Mouse (Mus musculus): ENCODE data around the gene Galnt7. TPM values are rescaled to one million over a fixed set of nuclear protein-coding genes. Genes with fewer than 3 reads are reported as not detected.
A peak's percentile ranks its signal among the peaks of the same experiment; 100 is the strongest.

Galnt7 gene
- polyA plus RNA-seq, 1 experiment from 2014 or later: 3.2 TPM

- Histone ChIP-seq H3K27ac (ENCODE audit: low read depth) (no peak overlapping the region), H3K9ac (replicated peaks) (no peak overlapping the region), H3K4me1 (ENCODE audit: insufficient read depth) (peaks cover 2% of the 10 kb centered on the region; the same call in 1 of the 2 replicates), H3K9me3 (ENCODE audit: low read length) (no peaks in the 10 kb centered on the region), H3K27me3 (ENCODE audit: insufficient read depth, low read length) (no peaks in the 10 kb centered on the region), H3K4me2 (ENCODE audit: low read depth, low read length) (no peak overlapping the region), H3K4me3 (ENCODE audit: low read depth, low read length) (no peak overlapping the region), H3K36me3 (replicated peaks; ENCODE audit: insufficient read depth, low read length) (no peaks in the 10 kb centered on the region)
- TF ChIP-seq EP300 (IDR thresholded peaks at IDR 0.05; ENCODE audit: low read depth) (no peak), CTCF (IDR thresholded peaks at IDR 0.05; ENCODE audit: low read depth) (no peak)
- ATAC-seq: no peak
- DNase-seq: no peak
- WGBS (ENCODE audit: insufficient replicate concordance): 65% methylated on average over 8 of the region's 8 CpGs
Measured at GRCm38 (mm10) chr8:57584416-57585127, 68.3 kb downstream of the Galnt7 start.

- H3K9ac ChIP-seq (replicated peaks): no peak overlapping the region
- peaks cover 16% of the 10 kb centered on the region for H3K4me1 ChIP-seq (ENCODE audit: insufficient read depth)
- no peak overlapping the region for H3K4me3 ChIP-seq (ENCODE audit: low read depth, low read length)
- TF ChIP-seq CTCF (IDR thresholded peaks at IDR 0.05; ENCODE audit: low read depth) (no peak), EP300 (IDR thresholded peaks at IDR 0.05; ENCODE audit: low read depth) (no peak)
- WGBS (ENCODE audit: insufficient replicate concordance): 44% methylated on average over 6 of the region's 6 CpGs
- no peak overlapping the region for H3K27ac ChIP-seq (ENCODE audit: low read depth)
- no peaks in the 10 kb centered on the region for H3K27me3 ChIP-seq (ENCODE audit: insufficient read depth, low read length)
- no peaks in the 10 kb centered on the region for H3K36me3 ChIP-seq (replicated peaks; ENCODE audit: insufficient read depth, low read length)
- H3K4me2 ChIP-seq (ENCODE audit: low read depth, low read length): 0 out of 2 replicates have a peak overlapping the region, but pooled peaks have one; percentile 7
- DNase-seq (peak; percentile 58), ATAC-seq (peak; percentile 62)
- H3K9me3 ChIP-seq (ENCODE audit: low read length): no peaks in the 10 kb centered on the region
Measured at GRCm38 (mm10) chr8:57579845-57580244, 73.0 kb downstream of the Galnt7 start.

GRCm38 (mm10) chr8:57577301-57577700, 75.5 kb downstream of the Galnt7 start:
- no peak overlapping the region for H3K9ac ChIP-seq (replicated peaks)
- peaks cover 16% of the 10 kb centered on the region for H3K4me1 ChIP-seq (ENCODE audit: insufficient read depth)
- 52% methylated on average over 5 of the region's 5 CpGs for WGBS (ENCODE audit: insufficient replicate concordance)
- no peak for DNase-seq
- no peak overlapping the region for H3K4me3 ChIP-seq (ENCODE audit: low read depth, low read length)
- H3K36me3 ChIP-seq (replicated peaks; ENCODE audit: insufficient read depth, low read length): no peaks in the 10 kb centered on the region
- no peak overlapping the region for H3K27ac ChIP-seq (ENCODE audit: low read depth)
- H3K27me3 ChIP-seq (ENCODE audit: insufficient read depth, low read length): no peaks in the 10 kb centered on the region
- no peak for ATAC-seq
- no peaks in the 10 kb centered on the region for H3K9me3 ChIP-seq (ENCODE audit: low read length)
- H3K4me2 ChIP-seq (ENCODE audit: low read depth, low read length): no peak overlapping the region
- TF ChIP-seq EP300 (IDR thresholded peaks at IDR 0.05; ENCODE audit: low read depth): no peak
- no peak for TF ChIP-seq CTCF (IDR thresholded peaks at IDR 0.05; ENCODE audit: low read depth)

GRCm38 (mm10) chr8:57576238-57576637, 76.6 kb downstream of the Galnt7 start:
- peak; percentile 92 for ATAC-seq
- WGBS (ENCODE audit: insufficient replicate concordance): 6% methylated on average over 7 of the region's 7 CpGs
- H3K27ac ChIP-seq (ENCODE audit: low read depth): peak overlapping the region; percentile 75

GRCm38 (mm10) chr8:57575336-57575735, 77.5 kb downstream of the Galnt7 start:
- WGBS (ENCODE audit: insufficient replicate concordance): 86% methylated on average over 9 of the region's 9 CpGs
- Histone ChIP-seq H3K4me3 (ENCODE audit: low read depth, low read length) (no peak overlapping the region), H3K4me2 (ENCODE audit: low read depth, low read length) (no peak overlapping the region; the same call in 1 of the 2 replicates), H3K9me3 (ENCODE audit: low read length) (no peaks in the 10 kb centered on the region), H3K27me3 (ENCODE audit: insufficient read depth, low read length) (no peaks in the 10 kb centered on the region), H3K4me1 (ENCODE audit: insufficient read depth) (peaks cover 16% of the 10 kb centered on the region), H3K27ac (ENCODE audit: low read depth) (peak overlapping the region; percentile 75; the same call in 1 of the 2 replicates), H3K9ac (replicated peaks) (no peak overlapping the region), H3K36me3 (replicated peaks; ENCODE audit: insufficient read depth, low read length) (no peaks in the 10 kb centered on the region)
- DNase-seq (no peak), ATAC-seq (no peak)
- TF ChIP-seq EP300 (IDR thresholded peaks at IDR 0.05; ENCODE audit: low read depth) (no peak), CTCF (IDR thresholded peaks at IDR 0.05; ENCODE audit: low read depth) (no peak)

More at GRCm38 (mm10) chr8:57576238-57576637, 76.6 kb downstream of the Galnt7 start:
- Histone ChIP-seq H3K4me1 (ENCODE audit: insufficient read depth) (peaks cover 16% of the 10 kb centered on the region), H3K9me3 (ENCODE audit: low read length) (no peaks in the 10 kb centered on the region), H3K4me3 (ENCODE audit: low read depth, low read length) (no peak overlapping the region), H3K36me3 (replicated peaks; ENCODE audit: insufficient read depth, low read length) (no peaks in the 10 kb centered on the region), H3K4me2 (ENCODE audit: low read depth, low read length) (peak overlapping the region; percentile 55), H3K9ac (replicated peaks) (no peak overlapping the region), H3K27me3 (ENCODE audit: insufficient read depth, low read length) (no peaks in the 10 kb centered on the region)
- DNase-seq: peak; percentile 67
- TF ChIP-seq EP300 (IDR thresholded peaks at IDR 0.05; ENCODE audit: low read depth) (peak; percentile 82), CTCF (IDR thresholded peaks at IDR 0.05; ENCODE audit: low read depth) (peak; percentile 34)

GRCm38 (mm10) chr8:57574398-57574797, 78.4 kb downstream of the Galnt7 start:
- Histone ChIP-seq H3K27me3 (ENCODE audit: insufficient read depth, low read length) (no peaks in the 10 kb centered on the region), H3K36me3 (replicated peaks; ENCODE audit: insufficient read depth, low read length) (no peaks in the 10 kb centered on the region), H3K4me2 (ENCODE audit: low read depth, low read length) (no peak overlapping the region), H3K9me3 (ENCODE audit: low read length) (no peaks in the 10 kb centered on the region), H3K9ac (replicated peaks) (no peak overlapping the region), H3K4me3 (ENCODE audit: low read depth, low read length) (no peak overlapping the region), H3K4me1 (ENCODE audit: insufficient read depth) (peaks cover 16% of the 10 kb centered on the region), H3K27ac (ENCODE audit: low read depth) (no peak overlapping the region)
- WGBS (ENCODE audit: insufficient replicate concordance): 9% methylated on average over 7 of the region's 7 CpGs
- ATAC-seq (0 out of 2 replicates have a peak, but pooled peaks have one; percentile 43), DNase-seq (peak; percentile 83)
- TF ChIP-seq EP300 (IDR thresholded peaks at IDR 0.05; ENCODE audit: low read depth) (no peak), CTCF (IDR thresholded peaks at IDR 0.05; ENCODE audit: low read depth) (peak; percentile 93)
